Mouse (Mus musculus) heart, embryonic 14.5 days (tissue): ENCODE data around the gene Traf4. TPM values are rescaled to one million over a fixed set of nuclear protein-coding genes. Genes with fewer than 3 reads are reported as not detected.

ENCODE experiments used
- ATAC-seq: fragments of 200-750 bp; cut with Nextera tagmentation; 2 replicates; pipeline ENCODE4 v1.8.0; 2017; ENCODE audit warnings: low read depth, moderate TSS enrichment; ENCODE audit not compliant: insufficient number of reproducible peaks, insufficient read depth, low FRiP score
- H3K27ac ChIP-seq, 2 experiments: fragments of 200-500 bp in 1 of 2; fragments of 300-500 bp in 1 of 2; sonication (generic) in 1 of 2; replicated peaks in 1 of 2; 2 replicates each; pipeline ENCODE4 v1.5.1; 2012 to 2014; ENCODE audit warnings: low read depth in 2 of 2, low read length in 2 of 2, control low read depth in 1 of 2, mild to moderate bottlenecking in 1 of 2, mixed read lengths in 1 of 2; ENCODE audit not compliant: control insufficient read depth in 1 of 2, insufficient read depth in 1 of 2
- H3K27me3 ChIP-seq: fragments of 300-500 bp; sonication (generic); 2 replicates; pipeline ENCODE4 v1.6.1; 2014; ENCODE audit warnings: mild to moderate bottlenecking, low read length, control low read depth; ENCODE audit not compliant: control insufficient read depth, insufficient read depth
- H3K36me3 ChIP-seq: fragments of 300-500 bp; sonication (generic); 2 replicates; pipeline ENCODE4 v1.6.1; 2014; ENCODE audit warnings: mild to moderate bottlenecking, control low read depth, low read length, mixed read lengths; ENCODE audit not compliant: control insufficient read depth, insufficient read depth
- H3K4me1 ChIP-seq, 2 experiments: fragments of 200-500 bp in 1 of 2; fragments of 300-500 bp in 1 of 2; sonication (generic) in 1 of 2; 2 replicates each; pipeline ENCODE4 v1.6.1; 2012 to 2014; ENCODE audit warnings: low read length in 2 of 2, control low read depth in 1 of 2, mixed read lengths in 1 of 2; ENCODE audit not compliant: control insufficient read depth in 2 of 2, insufficient read depth in 2 of 2
- H3K4me2 ChIP-seq: fragments of 300-500 bp; sonication (generic); 2 replicates; pipeline ENCODE4 v1.6.1; 2014; ENCODE audit warnings: mild to moderate bottlenecking, low read length
- H3K4me3 ChIP-seq, 2 experiments: fragments of 200-500 bp in 1 of 2; fragments of 300-500 bp in 1 of 2; sonication (generic) in 1 of 2; 2 replicates each; pipeline ENCODE4 v1.5.1; 2012 to 2014; ENCODE audit warnings: low read length in 2 of 2, mild to moderate bottlenecking in 2 of 2, control low read depth in 1 of 2, low read depth in 1 of 2, moderate library complexity in 1 of 2; ENCODE audit not compliant: control insufficient read depth in 1 of 2, insufficient read depth in 1 of 2
- H3K9ac ChIP-seq: fragments of 300-500 bp; sonication (generic); 2 replicates; pipeline ENCODE4 v1.6.1; 2014; ENCODE audit warnings: mild to moderate bottlenecking, low read length
- H3K9me3 ChIP-seq: fragments of 300-500 bp; sonication (generic); 2 replicates; pipeline ENCODE4 v1.6.1; 2016; ENCODE audit warnings: low read length, control low read depth; ENCODE audit not compliant: control insufficient read depth
- WGBS: fragments of 180-500 bp; shearing (Covaris S2); extraction: QIAGEN DNeasy Blood & Tissue Kit; methylation state at CpG from one replicate; pipeline ENCODE4 v1.1.7; 2014; 5-methylcytosine and 5-hydroxymethylcytosine counted together
- polyA plus RNA-seq: library from polyadenylated mRNA; unstranded; fragments of >200 nt; fragmentation: Nextera tagmentation; extraction: Ambion mirVana; gene quantifications from 2 replicates; pipeline ENCODE4 v1.2.1, GENCODE M21; 2014

Gene Traf4
- polyA plus RNA-seq, 1 experiment from 2014 or later, result 25.6 TPM

- Histone ChIP-seq H3K27ac (0 out of 4 replicates have a peak overlapping the region, but pooled peaks of 1 of the 2 experiments have one; percentile 17), H3K9ac (no peak overlapping the region), H3K9me3 (no peaks in the 10 kb centered on the region), H3K4me2 (no peak overlapping the region), H3K36me3 (peaks cover 33% of the 10 kb centered on the region), H3K4me3 (no peak overlapping the region), H3K27me3 (no peaks in the 10 kb centered on the region), H3K4me1 (peaks cover 13 to 40% of the 10 kb centered on the region in 2 experiments)
- ATAC-seq, result no peak
- 57% methylated on average over 6 of the region's 6 CpGs for WGBS
These were observed 14.8 kb upstream of the Traf4 start for GRCm38 (mm10) chr11:78180081-78180761.

GRCm38 (mm10) chr11:78179438-78179999, 14.1 kb upstream of the Traf4 start:
- WGBS, result 32% methylated on average over 8 of the region's 8 CpGs
- no peaks in the 10 kb centered on the region for H3K9me3 ChIP-seq
- H3K4me2 ChIP-seq, result peak overlapping the region; percentile 96
- peak overlapping the region in 1 of 2 experiments; percentile 92; a peak in 2 of 4 replicates for H3K27ac ChIP-seq
- peak overlapping the region; percentile 79 for H3K9ac ChIP-seq
- ATAC-seq, result no peak
- H3K27me3 ChIP-seq, result no peaks in the 10 kb centered on the region
- H3K36me3 ChIP-seq, result peaks cover 33% of the 10 kb centered on the region
- H3K4me1 ChIP-seq, result peaks cover 13 to 40% of the 10 kb centered on the region in 2 experiments
- peak overlapping the region; percentile 67 to 83 for H3K4me3 ChIP-seq

GRCm38 (mm10) chr11:78178859-78179437, 13.6 kb upstream of the Traf4 start:
- under 1% methylated on average over 29 of the region's 29 CpGs for WGBS
- H3K27ac ChIP-seq, result peak overlapping the region; percentile 92 to 96
- H3K4me3 ChIP-seq, result peak overlapping the region; percentile 67 to 83
- H3K27me3 ChIP-seq, result no peaks in the 10 kb centered on the region
- H3K36me3 ChIP-seq, result peaks cover 33% of the 10 kb centered on the region
- no peaks in the 10 kb centered on the region for H3K9me3 ChIP-seq
- H3K9ac ChIP-seq, result peak overlapping the region; percentile 79
- peak; percentile 15 for ATAC-seq
- peak overlapping the region; percentile 96 for H3K4me2 ChIP-seq
- peaks cover 13 to 37% of the 10 kb centered on the region in 2 experiments for H3K4me1 ChIP-seq

GRCm38 (mm10) chr11:78177903-78178858, 12.8 kb upstream of the Traf4 start:
- peak overlapping the region; percentile 92 to 96 for H3K27ac ChIP-seq
- peak overlapping the region; percentile 79 for H3K9ac ChIP-seq
- peak overlapping the region; percentile 67 to 83 for H3K4me3 ChIP-seq
- H3K36me3 ChIP-seq, result peaks cover 33% of the 10 kb centered on the region
- WGBS, result under 1% methylated on average over 70 of the region's 84 CpGs
- H3K4me2 ChIP-seq, result peak overlapping the region; percentile 96
- no peaks in the 10 kb centered on the region for H3K27me3 ChIP-seq
- H3K9me3 ChIP-seq, result no peaks in the 10 kb centered on the region
- H3K4me1 ChIP-seq, result peaks cover 11 to 35% of the 10 kb centered on the region in 2 experiments
- ATAC-seq, result peak; percentile 74

GRCm38 (mm10) chr11:78177437-78177836, 12.0 kb upstream of the Traf4 start:
- Histone ChIP-seq H3K36me3 (peaks cover 33% of the 10 kb centered on the region), H3K4me3 (peak overlapping the region; percentile 67 to 80), H3K9ac (peak overlapping the region; percentile 79), H3K4me1 (peaks cover 11 to 35% of the 10 kb centered on the region in 2 experiments), H3K9me3 (no peaks in the 10 kb centered on the region), H3K27me3 (no peaks in the 10 kb centered on the region), H3K4me2 (peak overlapping the region; percentile 96), H3K27ac (peak overlapping the region; percentile 48 to 92)
- ATAC-seq, result no peak
- under 1% methylated on average over 10 of the region's 10 CpGs for WGBS

- ATAC-seq, result no peak
- H3K4me1 ChIP-seq, result peaks cover 11 to 30% of the 10 kb centered on the region in 2 experiments
- H3K4me3 ChIP-seq, result peak overlapping the region; percentile 67 to 80
- H3K9me3 ChIP-seq, result no peaks in the 10 kb centered on the region
- no peaks in the 10 kb centered on the region for H3K27me3 ChIP-seq
- peak overlapping the region; percentile 79 for H3K9ac ChIP-seq
- H3K36me3 ChIP-seq, result peaks cover 28% of the 10 kb centered on the region
- peak overlapping the region; percentile 96 for H3K4me2 ChIP-seq
- WGBS, result under 1% methylated on average over 23 of the region's 23 CpGs
- H3K27ac ChIP-seq, result peak overlapping the region; percentile 89 to 92
These were observed 11.5 kb upstream of the Traf4 start for GRCm38 (mm10) chr11:78176905-78177331.

- ATAC-seq, result peak; percentile 46
These were observed 11.0 kb upstream of the Traf4 start, which contains the start of the genes Nek8 and Tlcd1 for GRCm38 (mm10) chr11:78176402-78176862. TSS of gene Nek8 (minus strand) at chr11:78176675. TSS of gene Tlcd1 (plus strand) at chr11:78176711.

More at GRCm38 (mm10) chr11:78176402-78176862, 11.0 kb upstream of the Traf4 start, which contains the start of the genes Nek8 and Tlcd1:
- WGBS, result under 1% methylated on average over 32 of the region's 32 CpGs
- H3K4me1 ChIP-seq, result peaks cover 10 to 25% of the 10 kb centered on the region in 2 experiments
- H3K4me2 ChIP-seq, result peak within 1 kb of the TSS; percentile 96
- H3K9me3 ChIP-seq, result no peaks in the 10 kb centered on the region
- peaks cover 23% of the 10 kb centered on the region for H3K36me3 ChIP-seq
- peak within 1 kb of the TSS; percentile 79 for H3K9ac ChIP-seq
- peak within 1 kb of the TSS; percentile 89 to 92 for H3K27ac ChIP-seq
- H3K4me3 ChIP-seq, result peak within 1 kb of the TSS; percentile 67 to 80
- H3K27me3 ChIP-seq, result no peaks in the 10 kb centered on the region
